Mouse (Mus musculus): ENCODE measurements around the gene Zfp668.

DNA sequence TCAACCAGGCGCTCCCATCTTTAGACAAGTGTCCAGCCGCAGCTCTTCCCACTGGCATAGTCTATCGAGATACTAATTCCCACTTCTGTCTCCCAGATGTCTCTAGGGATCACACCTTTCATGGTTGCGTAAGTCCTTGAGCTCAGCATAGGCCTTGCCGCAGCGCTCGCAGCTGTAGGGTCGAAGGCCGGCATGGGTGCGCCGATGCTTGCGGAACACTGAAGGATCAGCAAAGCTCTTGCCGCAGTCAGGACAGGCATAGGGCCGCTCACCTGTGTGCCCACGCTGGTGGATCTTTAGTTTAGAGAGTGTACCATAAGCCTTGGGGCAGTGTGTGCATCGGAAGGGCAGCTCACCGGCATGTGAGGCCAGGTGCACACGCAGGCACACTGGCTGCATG, 9.0 kb downstream of the Zfp668 start:
- TF ChIP-seq CTCF (IDR thresholded peaks at IDR 0.05; ENCODE audit: extremely low read depth, insufficient read depth, low read length) (no peak), POLR2A (IDR thresholded peaks at IDR 0.05; ENCODE audit: extremely low read depth, insufficient read depth, low read length) (no peak)

Measured in cortical plate, adult 2 months (tissue).